Mouse (Mus musculus) brown adipose tissue, adult 24 weeks (tissue): ENCODE measurements around the gene Gjb2. TPM values are rescaled to one million over a fixed set of nuclear protein-coding genes. Genes with fewer than 3 reads are reported as not detected.
"Not testable (repeated sequence)": the region's sequence is repeated elsewhere in the genome, so short reads cannot be mapped to it uniquely, and the experiment has no call there.

Experiments
- H3K27ac ChIP-seq: fragments of 200-500 bp; replicated peaks from 2 replicates; pipeline ENCODE4 v1.5.1; 2012; ENCODE audit warnings: low read depth, mild to moderate bottlenecking, low read length
- H3K4me1 ChIP-seq: fragments of 200-500 bp; 2 replicates; pipeline ENCODE4 v1.6.1; 2012; ENCODE audit warnings: low read length, mixed read lengths; ENCODE audit not compliant: control insufficient read depth, insufficient read depth, insufficient read length
- H3K4me3 ChIP-seq: fragments of 200-500 bp; 2 replicates; pipeline ENCODE4 v1.5.1; 2012; ENCODE audit warnings: low read depth, mild to moderate bottlenecking, low read length, moderate library complexity; ENCODE audit not compliant: insufficient read depth
- polyA plus RNA-seq: library from polyadenylated mRNA; stranded (reverse); fragments of >200 nt; gene quantifications from 2 replicates; pipeline ENCODE4 v1.2.4, GENCODE M21; 2012; ENCODE audit not compliant: missing spikeins, insufficient read depth, insufficient read length

Gjb2 gene
- polyA plus RNA-seq, 1 experiment: 0.55 TPM

GRCm38 (mm10) chr14:57095855-57096254, 8.6 kb downstream of the Gjb2 start:
- H3K27ac ChIP-seq: no peak overlapping the region

GRCm38 (mm10) chr14:57093029-57093428, 11.5 kb downstream of the Gjb2 start:
- H3K4me3 ChIP-seq: no peak overlapping the region
- no peaks in the 10 kb centered on the region for H3K4me1 ChIP-seq
- H3K27ac ChIP-seq: no peak overlapping the region

More at GRCm38 (mm10) chr14:57095855-57096254, 8.6 kb downstream of the Gjb2 start:
- Histone ChIP-seq H3K4me3 (no peak overlapping the region), H3K4me1 (no peaks in the 10 kb centered on the region)

- Histone ChIP-seq H3K27ac (no peak overlapping the region), H3K4me3 (no peak overlapping the region), H3K4me1 (no peaks in the 10 kb centered on the region)
Measured at GRCm38 (mm10) chr14:57090001-57090400, 14.5 kb downstream of the Gjb2 start.

- no peak overlapping the region for H3K27ac ChIP-seq
- H3K4me3 ChIP-seq: no peak overlapping the region
Measured at GRCm38 (mm10) chr14:57089107-57089506, 15.4 kb downstream of the Gjb2 start.

GRCm38 (mm10) chr14:57084180-57084668, 20.3 kb downstream of the Gjb2 start:
- Histone ChIP-seq H3K4me1 (no peaks in the 10 kb centered on the region), H3K27ac (no peak overlapping the region), H3K4me3 (no peak overlapping the region)

More at GRCm38 (mm10) chr14:57089107-57089506, 15.4 kb downstream of the Gjb2 start:
- no peaks in the 10 kb centered on the region for H3K4me1 ChIP-seq

- no peak overlapping the region for H3K27ac ChIP-seq
- no peaks in the 10 kb centered on the region for H3K4me1 ChIP-seq
- no peak overlapping the region for H3K4me3 ChIP-seq
Measured at GRCm38 (mm10) chr14:57082863-57083262, 21.6 kb downstream of the Gjb2 start.

GRCm38 (mm10) chr14:57075537-57075936, 29.0 kb downstream of the Gjb2 start:
- Histone ChIP-seq H3K4me3 (no peak overlapping the region), H3K27ac (no peak overlapping the region), H3K4me1 (no peaks in the 10 kb centered on the region)

- H3K27ac ChIP-seq, H3K4me3 ChIP-seq, H3K4me1 ChIP-seq: not testable (repeated sequence)
Measured at GRCm38 (mm10) chr14:57069906-57070305, 34.6 kb downstream of the Gjb2 start.

GRCm38 (mm10) chr14:57066053-57066452, 38.4 kb downstream of the Gjb2 start:
- Histone ChIP-seq H3K27ac (no peak overlapping the region), H3K4me3 (no peak overlapping the region), H3K4me1 (no peaks in the 10 kb centered on the region)

GRCm38 (mm10) chr14:57060052-57060451, 44.5 kb downstream of the Gjb2 start:
- H3K4me1 ChIP-seq, H3K27ac ChIP-seq: not testable (repeated sequence)

GRCm38 (mm10) chr14:57057563-57058321, 46.8 kb downstream of the Gjb2 start, which contains the start of gene Gja3:
Gja3 (minus strand) TSS chr14:57058100.
- Histone ChIP-seq H3K4me1 (no peaks in the 10 kb centered on the region), H3K4me3 (peak within 1 kb of the TSS; percentile 14), H3K27ac (no peak within 1 kb of the TSS)

More at GRCm38 (mm10) chr14:57060052-57060451, 44.5 kb downstream of the Gjb2 start:
- H3K4me3 ChIP-seq: not testable (repeated sequence)

GRCm38 (mm10) chr14:57057204-57057562, 47.3 kb downstream of the Gjb2 start:
- Histone ChIP-seq H3K27ac (no peak overlapping the region), H3K4me3 (0 out of 2 replicates have a peak overlapping the region, but pooled peaks have one; percentile 14), H3K4me1 (no peaks in the 10 kb centered on the region)

GRCm38 (mm10) chr14:57052713-57053112, 51.8 kb downstream of the Gjb2 start:
- Histone ChIP-seq H3K27ac (no peak overlapping the region), H3K4me1 (no peaks in the 10 kb centered on the region), H3K4me3 (no peak overlapping the region)
